Mouse (Mus musculus): ENCODE data around the gene Bad. TPM values are rescaled to one million over a fixed set of nuclear protein-coding genes. Genes with fewer than 3 reads are reported as not detected.

Bad gene
- polyA plus RNA-seq, 1 experiment from 2014 or later, result 79.3 TPM

DNA sequence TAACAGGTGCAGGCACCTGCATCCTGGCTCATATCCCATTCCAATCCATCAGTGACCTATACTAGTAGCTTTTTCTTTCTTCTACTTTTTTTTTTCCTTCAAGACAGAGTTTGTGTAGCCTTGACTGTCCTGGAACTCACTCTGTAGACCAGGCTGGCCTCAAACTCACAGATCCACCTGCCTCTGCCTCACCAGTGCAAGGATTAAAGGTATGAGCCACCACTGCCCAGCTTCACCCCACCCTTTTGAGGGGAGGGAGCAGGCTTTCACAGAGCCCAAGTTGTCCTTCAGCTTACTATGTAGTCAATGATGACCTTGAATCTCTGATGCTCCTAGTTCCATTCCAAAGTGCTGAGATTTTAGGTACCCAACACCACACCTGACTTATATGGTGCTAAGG lies 22.2 kb upstream of the Bad start:
- Histone ChIP-seq H3K4me1 (peaks cover 22% of the 10 kb centered on the region), H3K36me3 (ENCODE audit: poor library complexity, severe bottlenecking) (0 out of 2 replicates have a peak, but pooled peaks cover 5% of the 10 kb centered on the region), H3K9ac (no peak overlapping the region), H3K9me3 (replicated peaks) (no peaks in the 10 kb centered on the region), H3K4me3 (0 out of 2 replicates have a peak overlapping the region, but pooled peaks have one; percentile 81), H3K27ac (no peak overlapping the region), H3K27me3 (peaks cover 21% of the 10 kb centered on the region), H3K4me2 (no peak overlapping the region)
- no peak for ATAC-seq

DNA sequence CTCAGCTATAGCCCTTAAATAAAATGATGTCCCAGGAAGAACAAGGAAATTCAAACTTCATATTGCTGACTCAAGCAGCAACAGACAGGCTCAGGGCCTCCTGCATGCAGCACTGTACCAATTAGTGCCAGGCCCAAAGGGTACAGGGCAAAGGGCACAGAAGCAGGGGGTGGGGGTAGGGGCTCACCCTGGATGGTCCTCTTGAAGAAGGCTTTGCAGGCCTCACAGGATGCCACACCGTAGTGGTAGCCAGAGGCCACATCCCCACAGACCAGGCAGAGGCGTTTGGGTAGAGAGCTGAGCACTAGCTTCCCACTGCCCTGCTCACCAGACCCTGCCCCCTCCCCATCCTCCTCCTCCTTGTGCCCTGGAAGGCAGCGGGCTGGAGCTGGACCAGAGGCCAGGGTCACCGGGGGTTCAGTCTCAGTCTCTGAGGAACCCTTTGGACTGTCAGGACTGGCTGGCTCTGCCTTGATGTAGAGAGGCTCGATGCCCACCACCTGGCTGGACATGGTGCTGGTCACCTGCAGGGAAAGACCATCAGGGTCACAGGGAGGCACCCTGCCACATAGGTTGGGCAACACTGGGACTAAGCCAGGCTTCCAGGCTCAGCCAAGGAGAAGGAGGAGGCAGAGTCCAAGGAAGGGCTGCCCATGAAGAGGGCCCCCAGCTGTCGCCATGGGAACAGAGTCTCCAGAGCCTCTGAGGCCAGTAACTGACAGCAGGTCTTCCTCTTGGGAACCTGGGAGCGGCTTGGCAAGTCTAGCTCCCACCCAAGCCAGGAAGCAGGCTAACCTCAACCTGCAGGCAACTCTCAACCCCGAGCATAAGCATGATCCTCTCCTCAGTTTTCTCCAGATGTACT lies 21.6 kb upstream of the Bad start:
- Histone ChIP-seq H3K27ac (peak overlapping the region; percentile 14; the same call in 1 of the 2 replicates), H3K4me1 (peaks cover 26% of the 10 kb centered on the region), H3K9ac (peak overlapping the region; percentile 85), H3K9me3 (replicated peaks) (no peaks in the 10 kb centered on the region), H3K4me2 (peak overlapping the region; percentile 90), H3K4me3 (peak overlapping the region; percentile 81), H3K36me3 (ENCODE audit: poor library complexity, severe bottlenecking) (0 out of 2 replicates have a peak, but pooled peaks cover 5% of the 10 kb centered on the region), H3K27me3 (peaks cover 28% of the 10 kb centered on the region)
- 37% methylated on average over 8 of the region's 8 CpGs for WGBS
- ATAC-seq, result no peak

DNA sequence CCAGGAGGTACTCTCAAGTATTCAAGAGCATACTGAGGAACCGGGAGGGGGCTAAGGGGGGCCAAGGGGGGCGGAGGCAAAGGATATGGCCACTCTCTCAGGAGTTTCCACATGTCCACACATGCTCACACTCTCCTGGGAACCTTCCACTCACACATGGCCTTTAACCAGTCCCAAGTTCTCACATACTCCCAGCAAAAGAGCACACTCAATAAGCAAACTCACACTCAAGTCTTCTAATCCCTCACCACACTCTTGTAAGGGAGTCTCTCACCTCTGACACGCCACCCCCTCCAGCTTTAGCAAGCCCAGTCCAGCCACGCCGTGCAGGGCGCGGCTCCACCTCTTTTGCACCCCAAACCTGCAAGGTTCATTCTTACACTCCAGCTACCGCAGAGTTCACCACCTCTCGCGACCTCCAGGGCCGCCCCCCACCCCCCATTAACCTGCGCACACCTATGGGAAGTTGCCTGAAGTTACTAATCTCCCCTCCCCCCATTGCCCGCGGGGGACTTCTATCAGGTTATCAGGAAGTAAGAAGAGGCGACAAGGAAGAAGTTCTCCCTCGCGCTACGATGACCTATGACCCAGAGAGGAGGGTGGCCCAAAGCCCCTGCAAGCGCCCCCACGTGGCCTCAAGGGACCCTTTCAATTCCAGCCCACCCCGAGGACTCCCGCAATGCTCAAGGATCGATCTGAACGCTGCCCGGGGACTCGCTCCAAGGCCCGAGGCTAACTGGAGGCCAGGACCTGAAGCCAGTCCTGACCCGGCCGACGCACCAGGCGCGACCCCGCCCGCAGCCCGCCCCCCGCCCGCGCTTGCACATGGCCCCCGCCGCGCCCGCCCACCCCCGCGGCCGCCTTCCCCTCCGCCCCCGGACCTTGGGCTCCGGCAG lies 20.7 kb upstream of the Bad start:
- Histone ChIP-seq H3K36me3 (ENCODE audit: poor library complexity, severe bottlenecking) (0 out of 2 replicates have a peak, but pooled peaks cover 5% of the 10 kb centered on the region), H3K27ac (peak overlapping the region; percentile 84), H3K9me3 (replicated peaks) (no peaks in the 10 kb centered on the region), H3K4me2 (peak overlapping the region; percentile 90), H3K4me1 (peaks cover 29% of the 10 kb centered on the region), H3K9ac (peak overlapping the region; percentile 85), H3K4me3 (peak overlapping the region; percentile 81), H3K27me3 (peaks cover 37% of the 10 kb centered on the region)
- 2% methylated on average over 32 of the region's 48 CpGs for WGBS
- ATAC-seq, result peak; percentile 22

DNA sequence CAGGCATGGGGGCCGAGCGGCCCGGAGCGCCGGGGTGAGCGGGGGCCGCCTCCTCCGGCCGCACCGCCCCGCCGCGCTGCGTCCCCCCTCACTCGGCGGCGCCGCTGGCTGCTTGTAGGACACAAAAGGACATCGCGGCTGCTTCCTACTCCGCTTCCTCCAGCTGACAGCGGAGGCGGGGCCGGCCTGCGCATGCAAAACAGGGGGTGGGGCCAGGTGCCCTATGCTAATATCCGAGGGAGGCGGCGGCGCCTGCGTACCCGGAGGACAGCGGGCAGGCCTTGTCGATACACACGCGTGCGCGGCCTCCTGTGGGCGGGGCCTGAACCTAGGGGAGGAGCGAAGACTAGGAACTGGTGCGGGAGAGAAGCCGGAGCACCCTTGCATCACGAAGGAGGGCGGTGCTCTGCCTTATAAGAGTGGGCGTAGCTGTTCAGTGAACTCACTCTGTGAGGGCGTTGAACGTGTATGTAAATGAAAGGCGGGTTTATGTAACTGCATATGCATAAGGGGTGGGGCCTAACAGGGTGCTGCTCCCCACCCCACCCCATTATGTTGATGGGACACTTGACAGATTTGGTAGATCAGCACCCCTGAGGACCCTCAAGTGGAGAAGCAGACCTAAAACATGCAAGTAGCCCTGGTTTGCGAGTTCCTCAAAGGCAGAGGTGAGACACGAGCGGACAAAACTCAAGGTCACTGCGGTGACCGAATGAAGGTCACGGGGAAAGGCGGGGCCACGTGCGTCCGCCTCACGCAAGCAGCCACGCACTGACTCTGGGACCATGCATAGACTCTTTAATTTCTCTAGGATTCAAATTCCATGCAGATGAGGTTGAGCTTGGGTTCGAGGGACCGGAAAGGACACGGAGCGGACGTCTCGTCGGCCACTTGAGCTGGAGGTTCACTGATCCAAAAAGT lies 19.8 kb upstream of the Bad start, which contains the start of gene Esrra:
Gene Esrra, minus strand, starts transcription at position 167 of the 921 bp plus-strand sequence.
- Histone ChIP-seq H3K27ac (peak within 1 kb of the TSS; percentile 84), H3K4me1 (peaks cover 36% of the 10 kb centered on the region), H3K9ac (peak within 1 kb of the TSS; percentile 85), H3K27me3 (peaks cover 46% of the 10 kb centered on the region), H3K4me2 (peak within 1 kb of the TSS; percentile 90), H3K36me3 (ENCODE audit: poor library complexity, severe bottlenecking) (no peaks in the 10 kb centered on the region), H3K4me3 (peak within 1 kb of the TSS; percentile 81), H3K9me3 (replicated peaks) (no peaks in the 10 kb centered on the region)
- peak; percentile 96 for ATAC-seq
- WGBS, result under 1% methylated on average over 45 of the region's 66 CpGs

DNA sequence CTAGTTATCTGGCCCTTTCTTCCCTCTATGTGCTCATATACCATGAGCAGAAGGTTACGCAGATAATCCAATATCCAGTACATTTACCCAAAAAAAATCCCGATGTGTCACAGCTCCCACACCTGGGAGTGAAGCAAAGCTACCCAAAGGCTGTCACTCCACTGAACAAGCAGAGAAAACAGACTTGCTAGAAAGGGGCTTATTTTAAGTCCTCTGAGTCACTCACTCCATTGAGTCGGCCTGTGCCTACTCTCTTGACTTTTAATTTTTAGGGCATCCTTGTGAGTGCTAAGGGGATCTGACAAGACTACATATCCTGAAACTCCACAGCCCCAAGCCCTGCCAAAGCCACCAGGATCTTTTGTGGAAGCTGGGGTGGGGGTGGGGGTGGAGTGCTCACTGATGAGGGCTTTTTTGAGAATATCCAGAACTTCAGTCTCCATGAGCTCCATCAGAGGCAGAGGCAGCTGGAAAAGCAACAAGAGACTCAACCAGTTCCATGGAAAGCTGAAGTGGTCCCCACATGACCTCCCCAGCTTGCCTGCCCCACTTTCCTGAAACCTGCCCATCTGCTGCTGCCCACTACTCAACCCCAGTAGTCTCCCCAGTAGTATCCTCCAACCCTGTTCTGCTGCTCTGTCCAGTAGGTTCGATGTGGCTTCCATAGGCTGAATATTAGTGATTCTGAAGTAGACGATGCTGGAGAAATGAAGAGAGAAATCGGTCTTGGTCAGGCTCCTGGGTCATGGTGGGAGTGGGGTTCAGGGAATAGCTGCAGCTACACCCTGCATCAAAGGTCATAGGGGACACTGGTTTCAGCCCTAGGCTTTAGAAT lies 18.5 kb upstream of the Bad start:
- Histone ChIP-seq H3K4me3 (no peak overlapping the region), H3K9ac (no peak overlapping the region), H3K27me3 (peaks cover 58% of the 10 kb centered on the region), H3K4me2 (peak overlapping the region; percentile 90), H3K27ac (no peak overlapping the region), H3K9me3 (replicated peaks) (no peaks in the 10 kb centered on the region), H3K36me3 (ENCODE audit: poor library complexity, severe bottlenecking) (no peaks in the 10 kb centered on the region), H3K4me1 (peaks cover 39% of the 10 kb centered on the region)
- 66% methylated on average over 6 of the region's 6 CpGs for WGBS
- no peak for ATAC-seq

DNA sequence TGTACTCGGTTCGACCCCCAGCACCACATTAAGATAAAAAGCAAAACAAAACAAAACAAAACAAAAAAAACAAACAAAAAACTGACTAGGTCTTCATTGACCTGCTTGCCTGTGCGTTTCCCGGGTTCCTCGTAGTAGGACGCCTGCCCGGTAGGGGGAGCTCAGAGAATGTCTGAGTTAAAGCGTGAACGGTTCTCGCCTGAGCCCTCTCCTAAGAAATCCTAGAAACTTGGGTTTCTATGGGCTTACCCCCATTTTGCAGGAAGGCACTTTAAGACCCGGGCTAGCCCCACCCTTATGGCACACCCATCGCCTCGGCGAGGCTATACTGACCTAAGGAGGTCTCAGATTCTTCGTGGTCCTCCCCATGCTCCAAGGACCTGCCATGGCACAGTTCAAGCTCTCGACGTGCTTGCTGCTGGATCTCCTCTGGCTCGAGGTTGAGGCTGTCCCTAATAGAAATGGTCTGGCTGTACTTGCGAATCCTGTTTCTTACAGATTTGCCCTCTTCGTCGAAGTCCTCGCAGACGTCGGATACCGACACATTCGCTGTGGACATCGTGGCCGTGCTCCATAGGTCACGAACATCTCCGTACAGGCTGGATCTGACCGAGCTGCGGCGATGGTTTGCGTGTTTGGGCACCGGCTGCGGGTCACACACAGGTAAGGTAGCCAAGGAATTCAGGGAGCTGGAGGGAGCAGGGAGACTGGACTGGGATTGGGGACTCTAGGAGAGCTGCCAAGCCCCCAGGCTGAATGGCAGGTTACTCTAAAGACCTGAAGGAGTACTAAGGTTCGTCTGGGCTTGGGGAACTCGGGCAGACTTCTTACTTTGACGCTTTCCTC lies 17.0 kb upstream of the Bad start:
- 3% methylated on average over 39 of the region's 39 CpGs for WGBS
- H3K4me2 ChIP-seq, result peak overlapping the region; percentile 27
- no peaks in the 10 kb centered on the region for H3K36me3 ChIP-seq (ENCODE audit: poor library complexity, severe bottlenecking)
- no peaks in the 10 kb centered on the region for H3K9me3 ChIP-seq (replicated peaks)
- no peak overlapping the region for H3K27ac ChIP-seq
- peaks cover 72% of the 10 kb centered on the region for H3K27me3 ChIP-seq
- 0 out of 2 replicates have a peak overlapping the region, but pooled peaks have one; percentile 12 for H3K9ac ChIP-seq
- ATAC-seq, result no peak
- H3K4me1 ChIP-seq, result peaks cover 38% of the 10 kb centered on the region
- peak overlapping the region; percentile 12 for H3K4me3 ChIP-seq

DNA sequence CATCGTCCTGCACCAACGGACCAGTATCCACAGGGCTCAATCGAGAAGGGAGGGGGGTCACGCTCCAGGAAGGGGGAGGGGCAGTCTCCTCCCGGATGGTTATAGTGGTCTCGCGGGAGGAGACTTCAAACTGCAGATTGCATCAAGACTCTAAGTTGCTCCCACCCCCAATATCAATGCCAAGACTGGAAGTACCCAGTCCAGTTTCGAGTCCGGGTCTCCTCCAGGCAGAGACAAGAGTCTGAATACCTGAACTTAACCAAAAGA lies 16.4 kb upstream of the Bad start, which contains the start of gene Catsperz:
Gene Catsperz, minus strand, starts transcription at position 74 of the 267 bp plus-strand sequence.
- WGBS, result 4% methylated on average over 9 of the region's 9 CpGs
- H3K4me2 ChIP-seq, result peak within 1 kb of the TSS; percentile 27
- H3K4me3 ChIP-seq, result peak within 1 kb of the TSS; percentile 12

DNA sequence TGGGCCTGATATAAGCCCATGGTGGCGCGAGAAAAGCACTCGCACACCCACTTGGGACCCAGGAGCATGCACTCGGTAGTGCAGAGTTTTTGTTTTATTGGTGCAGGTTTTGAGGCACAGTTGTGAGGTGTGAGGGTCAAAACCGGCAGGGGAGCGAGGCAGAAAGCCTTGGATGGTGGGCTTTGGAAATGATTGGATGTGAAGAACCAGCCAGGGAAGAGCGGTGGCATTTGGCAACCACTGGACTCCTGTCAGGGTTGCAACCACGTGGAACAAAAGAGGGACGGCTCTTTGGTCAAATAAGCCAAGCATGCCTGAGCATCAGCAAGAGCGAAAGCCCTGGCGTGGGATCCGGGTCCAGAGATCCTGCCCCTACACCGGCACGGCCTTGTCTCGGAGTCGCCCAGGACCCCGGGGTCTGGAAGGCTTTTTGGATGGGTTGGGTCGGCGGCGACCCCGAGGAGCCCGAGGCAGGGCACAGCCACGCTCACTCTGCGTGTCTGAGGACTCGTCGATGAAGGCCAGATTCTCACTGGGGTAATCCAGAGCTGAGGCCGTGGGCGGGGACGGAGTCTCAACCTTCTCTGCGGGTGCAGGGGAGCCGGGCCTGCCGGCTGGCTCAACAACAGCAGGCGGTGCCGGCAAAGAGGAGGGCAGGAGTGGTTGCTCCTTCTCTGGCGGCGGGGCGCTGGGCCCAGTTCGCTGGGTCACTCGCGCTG lies 15.9 kb upstream of the Bad start:
- H3K27me3 ChIP-seq, result peaks cover 81% of the 10 kb centered on the region
- no peak overlapping the region for H3K27ac ChIP-seq
- H3K4me1 ChIP-seq, result peaks cover 27% of the 10 kb centered on the region
- WGBS, result 4% methylated on average over 40 of the region's 40 CpGs
- no peak for ATAC-seq
- no peaks in the 10 kb centered on the region for H3K36me3 ChIP-seq (ENCODE audit: poor library complexity, severe bottlenecking)
- H3K4me2 ChIP-seq, result no peak overlapping the region; the same call in 1 of the 2 replicates
- H3K9ac ChIP-seq, result no peak overlapping the region
- peak overlapping the region; percentile 12; the same call in 1 of the 2 replicates for H3K4me3 ChIP-seq
- no peaks in the 10 kb centered on the region for H3K9me3 ChIP-seq (replicated peaks)

More for the DNA sequence above, 16.4 kb upstream of the Bad start, which contains the start of gene Catsperz:
- ATAC-seq, result no peak
- H3K9me3 ChIP-seq (replicated peaks), result no peaks in the 10 kb centered on the region
- H3K36me3 ChIP-seq (ENCODE audit: poor library complexity, severe bottlenecking), result no peaks in the 10 kb centered on the region
- H3K4me1 ChIP-seq, result peaks cover 32% of the 10 kb centered on the region
- peaks cover 76% of the 10 kb centered on the region for H3K27me3 ChIP-seq
- no peak within 1 kb of the TSS for H3K27ac ChIP-seq
- 0 out of 2 replicates have a peak within 1 kb of the TSS, but pooled peaks have one; percentile 12 for H3K9ac ChIP-seq

DNA sequence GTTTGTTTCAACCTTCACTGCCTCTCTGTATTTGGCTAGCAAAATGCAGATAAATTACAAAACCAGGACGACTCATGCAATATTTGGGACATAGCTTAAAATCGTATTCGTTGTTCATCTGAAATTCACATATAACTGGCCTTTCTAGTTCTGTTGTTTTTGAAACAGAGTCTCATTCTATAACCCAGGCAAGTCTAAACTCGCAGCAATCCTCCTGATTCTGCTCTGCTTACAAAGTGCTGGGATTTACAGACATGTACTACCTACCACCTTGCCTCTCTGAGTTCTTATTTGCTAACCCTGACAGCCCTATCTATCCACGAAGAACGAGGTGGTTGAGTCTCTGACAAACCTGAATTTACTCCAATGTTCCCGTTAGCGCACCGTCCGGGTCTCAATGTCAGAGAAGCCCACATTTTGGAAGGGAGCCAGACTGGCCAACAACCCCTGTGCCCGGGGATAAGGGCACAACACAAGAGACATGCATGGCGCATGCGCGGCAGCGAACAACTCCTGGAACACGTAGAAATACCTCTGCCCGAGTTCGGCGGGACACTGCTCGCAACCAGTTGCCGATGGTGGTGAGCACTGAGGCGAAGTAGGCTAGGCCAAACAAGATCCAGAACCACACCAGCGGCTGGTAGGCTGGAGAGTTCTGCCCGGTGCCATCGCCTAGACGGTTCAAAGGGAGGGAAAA lies 15.0 kb upstream of the Bad start:
- WGBS, result 9% methylated on average over 26 of the region's 26 CpGs
- Histone ChIP-seq H3K27me3 (peaks cover 90% of the 10 kb centered on the region), H3K36me3 (ENCODE audit: poor library complexity, severe bottlenecking) (no peaks in the 10 kb centered on the region), H3K4me1 (peaks cover 23% of the 10 kb centered on the region), H3K27ac (no peak overlapping the region), H3K9me3 (replicated peaks) (no peaks in the 10 kb centered on the region), H3K4me3 (peak overlapping the region; percentile 18), H3K9ac (no peak overlapping the region), H3K4me2 (peak overlapping the region; percentile 46)
- ATAC-seq, result no peak
